Mouse (Mus musculus) CD4-positive, CD25-positive, alpha-beta regulatory T cell, adult 4 months (primary cell): Measurements from ENCODE around the gene Aqp9. TPM values are rescaled to one million over a fixed set of nuclear protein-coding genes. Genes with fewer than 3 reads are reported as not detected.

Experiments used
- ATAC-seq: one replicate; pipeline ENCODE4 v1.8.0; 2017
- polyA plus RNA-seq, 2 experiments: library from polyadenylated mRNA; unstranded; fragments of 100-300 nt; shearing (Covaris generic); gene quantifications; one replicate each; pipeline ENCODE4 v1.2.1; 2017

Aqp9 gene
- polyA plus RNA-seq, 2 experiments from 2014 or later, result 0.31 TPM; not detected in 1

- no peak for ATAC-seq
Observed at GRCm38 (mm10) chr9:71167473-71168215, 838 bp downstream of the Aqp9 start.

- ATAC-seq, result no peak
Observed at GRCm38 (mm10) chr9:71166871-71167465, 1.5 kb downstream of the Aqp9 start.

GRCm38 (mm10) chr9:71166019-71166705, 2.3 kb downstream of the Aqp9 start:
- no peak for ATAC-seq

- ATAC-seq, result no peak
Observed at GRCm38 (mm10) chr9:71165510-71165909, 3.0 kb downstream of the Aqp9 start.

GRCm38 (mm10) chr9:71165061-71165460, 3.4 kb downstream of the Aqp9 start:
- no peak for ATAC-seq

- ATAC-seq, result no peak
Observed at GRCm38 (mm10) chr9:71164353-71164752, 4.1 kb downstream of the Aqp9 start.

GRCm38 (mm10) chr9:71162858-71163740, 5.4 kb downstream of the Aqp9 start:
- no peak for ATAC-seq

- ATAC-seq, result no peak
Observed at GRCm38 (mm10) chr9:71162131-71162857, 6.2 kb downstream of the Aqp9 start.

GRCm38 (mm10) chr9:71160849-71161711, 7.4 kb downstream of the Aqp9 start:
- no peak for ATAC-seq

- no peak for ATAC-seq
Observed at GRCm38 (mm10) chr9:71159686-71160085, 8.8 kb downstream of the Aqp9 start.

- ATAC-seq, result no peak
Observed at GRCm38 (mm10) chr9:71159060-71159626, 9.3 kb downstream of the Aqp9 start.

GRCm38 (mm10) chr9:71157921-71158646, 10.4 kb downstream of the Aqp9 start:
- ATAC-seq, result no peak

GRCm38 (mm10) chr9:71156447-71157035, 11.9 kb downstream of the Aqp9 start:
- no peak for ATAC-seq

- no peak for ATAC-seq
Observed at GRCm38 (mm10) chr9:71155399-71156005, 13.0 kb downstream of the Aqp9 start.

- ATAC-seq, result no peak
Observed at GRCm38 (mm10) chr9:71151386-71151785, 17.1 kb downstream of the Aqp9 start.

GRCm38 (mm10) chr9:71150175-71150574, 18.3 kb downstream of the Aqp9 start:
- ATAC-seq, result no peak

- ATAC-seq, result no peak
Observed at GRCm38 (mm10) chr9:71148890-71149289, 19.6 kb downstream of the Aqp9 start.

- no peak for ATAC-seq
Observed at GRCm38 (mm10) chr9:71146210-71146609, 22.3 kb downstream of the Aqp9 start.

GRCm38 (mm10) chr9:71140205-71140604, 28.3 kb downstream of the Aqp9 start:
- ATAC-seq, result no peak
